Mouse (Mus musculus) hindbrain, embryonic 16.5 days (tissue): ENCODE measurements around the gene Wwc1. TPM values are rescaled to one million over a fixed set of nuclear protein-coding genes. Genes with fewer than 3 reads are reported as not detected.
A peak's percentile ranks its signal among the peaks of the same experiment; 100 is the strongest.

Source experiments
- ATAC-seq: fragments of 200-750 bp; cut with Nextera tagmentation; 2 replicates; pipeline ENCODE4 v1.8.0; 2017; ENCODE audit warnings: moderate TSS enrichment, moderate library complexity
- H3K27ac ChIP-seq: fragments of 300-500 bp; sonication (generic); 2 replicates; pipeline ENCODE4 v1.5.1; 2014; ENCODE audit warnings: low read depth, mild to moderate bottlenecking, control low read depth, low read length, moderate library complexity
- H3K27me3 ChIP-seq: fragments of 300-500 bp; sonication (generic); replicated peaks from 2 replicates; pipeline ENCODE4 v1.6.1; 2014; ENCODE audit warnings: low read length; ENCODE audit not compliant: control insufficient read depth, insufficient read depth
- H3K36me3 ChIP-seq: fragments of 300-500 bp; sonication (generic); 2 replicates; pipeline ENCODE4 v1.6.1; 2014; ENCODE audit warnings: mild to moderate bottlenecking, low read length, moderate library complexity, mixed read lengths; ENCODE audit not compliant: control insufficient read depth, insufficient read depth
- H3K4me1 ChIP-seq: fragments of 300-500 bp; sonication (generic); 2 replicates; pipeline ENCODE4 v1.6.1; 2014; ENCODE audit warnings: low read depth, low read length; ENCODE audit not compliant: control insufficient read depth, insufficient read depth
- H3K4me2 ChIP-seq: fragments of 300-500 bp; sonication (generic); 2 replicates; pipeline ENCODE4 v1.6.1; 2014; ENCODE audit warnings: mild to moderate bottlenecking, low read length, control low read depth, moderate library complexity
- H3K4me3 ChIP-seq: fragments of 300-500 bp; sonication (generic); 2 replicates; pipeline ENCODE4 v1.5.1; 2014; ENCODE audit warnings: mild to moderate bottlenecking, low read length, control low read depth, moderate library complexity
- H3K9ac ChIP-seq: fragments of 300-500 bp; sonication (generic); 2 replicates; pipeline ENCODE4 v1.6.1; 2014; ENCODE audit warnings: low read depth, mild to moderate bottlenecking, control low read depth, low read length, moderate library complexity
- H3K9me3 ChIP-seq: fragments of 300-500 bp; sonication (generic); 2 replicates; pipeline ENCODE4 v1.6.1; 2014; ENCODE audit warnings: mild to moderate bottlenecking, low read length, moderate library complexity; ENCODE audit not compliant: control insufficient read depth
- WGBS: fragments of 180-500 bp; shearing (Covaris S2); extraction: QIAGEN DNeasy Blood & Tissue Kit; methylation state at CpG from one replicate; pipeline ENCODE4 v1.1.7; 2014; 5-methylcytosine and 5-hydroxymethylcytosine counted together
- polyA plus RNA-seq: library from polyadenylated mRNA; unstranded; fragments of >200 nt; fragmentation: Nextera tagmentation; extraction: Ambion mirVana; gene quantifications from 2 replicates; pipeline ENCODE4 v1.2.1, GENCODE M21; 2015

The Wwc1 gene
- polyA plus RNA-seq, 1 experiment from 2014 or later, result 7.8 TPM

GRCm38 (mm10) chr11:35915546-35915945, 64.8 kb downstream of the Wwc1 start:
- 32% methylated on average over 8 of the region's 8 CpGs for WGBS

GRCm38 (mm10) chr11:35913418-35914044, 66.8 kb downstream of the Wwc1 start:
- ATAC-seq, result peak; percentile 63
- 44% methylated on average over 6 of the region's 6 CpGs for WGBS
- no peaks in the 10 kb centered on the region for H3K9me3 ChIP-seq
- no peaks in the 10 kb centered on the region for H3K27me3 ChIP-seq
- H3K9ac ChIP-seq, result no peak overlapping the region
- no peaks in the 10 kb centered on the region for H3K4me1 ChIP-seq
- no peaks in the 10 kb centered on the region for H3K36me3 ChIP-seq
- no peak overlapping the region for H3K27ac ChIP-seq
- no peak overlapping the region for H3K4me2 ChIP-seq
- no peak overlapping the region for H3K4me3 ChIP-seq

More at GRCm38 (mm10) chr11:35915546-35915945, 64.8 kb downstream of the Wwc1 start:
- Histone ChIP-seq H3K9me3 (no peaks in the 10 kb centered on the region), H3K9ac (no peak overlapping the region), H3K27ac (no peak overlapping the region), H3K36me3 (no peaks in the 10 kb centered on the region), H3K27me3 (no peaks in the 10 kb centered on the region), H3K4me1 (peaks cover 6% of the 10 kb centered on the region; the same call in 1 of the 2 replicates), H3K4me2 (no peak overlapping the region), H3K4me3 (no peak overlapping the region)
- ATAC-seq, result 0 out of 2 replicates have a peak, but pooled peaks have one; percentile 18

GRCm38 (mm10) chr11:35904955-35905550, 75.3 kb downstream of the Wwc1 start:
- no peaks in the 10 kb centered on the region for H3K36me3 ChIP-seq
- H3K4me3 ChIP-seq, result no peak overlapping the region
- no peak overlapping the region for H3K27ac ChIP-seq
- H3K9me3 ChIP-seq, result no peaks in the 10 kb centered on the region
- no peak overlapping the region for H3K9ac ChIP-seq
- no peak overlapping the region for H3K4me2 ChIP-seq
- no peaks in the 10 kb centered on the region for H3K27me3 ChIP-seq
- WGBS, result 82% methylated on average over 7 of the region's 7 CpGs
- ATAC-seq, result no peak
- no peaks in the 10 kb centered on the region for H3K4me1 ChIP-seq

- Histone ChIP-seq H3K4me1 (no peaks in the 10 kb centered on the region), H3K4me3 (no peak overlapping the region), H3K9me3 (no peaks in the 10 kb centered on the region), H3K27me3 (no peaks in the 10 kb centered on the region), H3K36me3 (no peaks in the 10 kb centered on the region), H3K4me2 (no peak overlapping the region), H3K27ac (no peak overlapping the region), H3K9ac (no peak overlapping the region)
- ATAC-seq, result no peak
- WGBS, result 83% methylated on average over 9 of the region's 9 CpGs
Measured at GRCm38 (mm10) chr11:35903079-35903478, 77.2 kb downstream of the Wwc1 start.

GRCm38 (mm10) chr11:35899946-35900345, 80.4 kb downstream of the Wwc1 start:
- ATAC-seq, result no peak
- Histone ChIP-seq H3K27ac (no peak overlapping the region), H3K4me2 (no peak overlapping the region), H3K9ac (no peak overlapping the region), H3K36me3 (no peaks in the 10 kb centered on the region), H3K27me3 (no peaks in the 10 kb centered on the region), H3K4me3 (no peak overlapping the region), H3K9me3 (no peaks in the 10 kb centered on the region), H3K4me1 (no peaks in the 10 kb centered on the region)
- WGBS, result 67% methylated on average over 9 of the region's 9 CpGs

GRCm38 (mm10) chr11:35893454-35893853, 86.9 kb downstream of the Wwc1 start:
- H3K27me3 ChIP-seq, result no peaks in the 10 kb centered on the region
- peaks cover 5% of the 10 kb centered on the region; the same call in 1 of the 2 replicates for H3K36me3 ChIP-seq
- no peak overlapping the region for H3K4me2 ChIP-seq
- WGBS, result 10% methylated on average over 4 of the region's 4 CpGs
- no peak overlapping the region for H3K4me3 ChIP-seq
- H3K27ac ChIP-seq, result peak overlapping the region; percentile 23
- H3K4me1 ChIP-seq, result peaks cover 12% of the 10 kb centered on the region
- ATAC-seq, result 0 out of 2 replicates have a peak, but pooled peaks have one; percentile 7
- no peaks in the 10 kb centered on the region for H3K9me3 ChIP-seq
- H3K9ac ChIP-seq, result no peak overlapping the region

GRCm38 (mm10) chr11:35893018-35893421, 87.3 kb downstream of the Wwc1 start:
- ATAC-seq, result peak; percentile 41; the same call in 1 of the 2 replicates
- Histone ChIP-seq H3K4me3 (no peak overlapping the region), H3K4me1 (peaks cover 12% of the 10 kb centered on the region), H3K9me3 (no peaks in the 10 kb centered on the region), H3K36me3 (peaks cover 5% of the 10 kb centered on the region; the same call in 1 of the 2 replicates), H3K27ac (peak overlapping the region; percentile 9), H3K9ac (no peak overlapping the region), H3K4me2 (no peak overlapping the region), H3K27me3 (no peaks in the 10 kb centered on the region)
- 23% methylated on average over 10 of the region's 10 CpGs for WGBS

GRCm38 (mm10) chr11:35892293-35892692, 88.0 kb downstream of the Wwc1 start:
- Histone ChIP-seq H3K9ac (no peak overlapping the region), H3K4me1 (peaks cover 12% of the 10 kb centered on the region), H3K4me3 (no peak overlapping the region), H3K9me3 (no peaks in the 10 kb centered on the region), H3K4me2 (no peak overlapping the region), H3K27me3 (no peaks in the 10 kb centered on the region), H3K27ac (no peak overlapping the region), H3K36me3 (peaks cover 5% of the 10 kb centered on the region; the same call in 1 of the 2 replicates)
- WGBS, result 68% methylated on average over 9 of the region's 9 CpGs
- ATAC-seq, result no peak

- Histone ChIP-seq H3K4me3 (no peak overlapping the region), H3K9me3 (no peaks in the 10 kb centered on the region), H3K27ac (peak overlapping the region; percentile 67), H3K4me2 (no peak overlapping the region), H3K4me1 (peaks cover 12% of the 10 kb centered on the region), H3K9ac (no peak overlapping the region), H3K27me3 (no peaks in the 10 kb centered on the region), H3K36me3 (peaks cover 5% of the 10 kb centered on the region; the same call in 1 of the 2 replicates)
- peak; percentile 83 for ATAC-seq
- 27% methylated on average over 8 of the region's 8 CpGs for WGBS
Measured at GRCm38 (mm10) chr11:35888790-35889189, 91.5 kb downstream of the Wwc1 start.
